Mouse (Mus musculus) CH12.LX (cell line): ENCODE data around the gene Lypd4.

Experiments
- BHLHE40 ChIP-seq: IDR thresholded peaks from 2 replicates; pipeline ENCODE4 v1.6.1; 2011; ENCODE audit warnings: mild to moderate bottlenecking, low read depth, low read length, improper control_type of control experiment
- CTCF ChIP-seq, 2 experiments: IDR thresholded peaks in 1 of 2; conservative IDR thresholded peaks in 1 of 2; 2 replicates each; pipeline ENCODE4 v1.5.1; 2011 to 2012; ENCODE audit warnings: low read depth in 2 of 2, low read length in 2 of 2, improper control_type of control experiment in 1 of 2, inconsistent platforms in 1 of 2, mild to moderate bottlenecking in 1 of 2, moderate library complexity in 1 of 2
- E2F4 ChIP-seq: IDR thresholded peaks from 2 replicates; pipeline ENCODE4 v1.6.1; 2011; ENCODE audit warnings: low read depth, low read length, improper control_type of control experiment; ENCODE audit not compliant: insufficient replicate concordance
- EP300 ChIP-seq: IDR thresholded peaks from 2 replicates; pipeline ENCODE4 v1.6.1; 2011; ENCODE audit warnings: low read length, improper control_type of control experiment
- KAT2A ChIP-seq: IDR thresholded peaks from 2 replicates; pipeline ENCODE4 v1.6.1; 2012; ENCODE audit warnings: low read length, improper control_type of control experiment, inconsistent platforms; ENCODE audit not compliant: insufficient replicate concordance
- MAX ChIP-seq: IDR thresholded peaks from 2 replicates; pipeline ENCODE4 v1.6.1; 2011; ENCODE audit warnings: low read length, improper control_type of control experiment
- MEF2A ChIP-seq: IDR thresholded peaks from 2 replicates; pipeline ENCODE4 v1.6.1; 2014; ENCODE audit warnings: low read depth, mild to moderate bottlenecking, inconsistent platforms, low read length, improper control_type of control experiment, borderline replicate concordance
- MXI1 ChIP-seq: IDR thresholded peaks from 2 replicates; pipeline ENCODE4 v1.6.1; 2011; ENCODE audit warnings: mild to moderate bottlenecking, low read depth, low read length, improper control_type of control experiment
- NELFE ChIP-seq: IDR thresholded peaks from 2 replicates; pipeline ENCODE4 v1.6.1; 2011; ENCODE audit warnings: low read depth, low read length, improper control_type of control experiment
- NRF1 ChIP-seq: IDR thresholded peaks from 2 replicates; pipeline ENCODE4 v1.6.1; 2014; ENCODE audit warnings: low read depth, mild to moderate bottlenecking, inconsistent platforms, low read length, improper control_type of control experiment, moderate library complexity
- POLR2A ChIP-seq: IDR thresholded peaks from 2 replicates; pipeline ENCODE4 v1.6.1; 2011; ENCODE audit warnings: low read depth, mild to moderate bottlenecking, improper control_type of control experiment, low read length
- RCOR1 ChIP-seq: conservative IDR thresholded peaks from 2 replicates; pipeline ENCODE4 v1.6.1; 2012; ENCODE audit warnings: low read depth, mild to moderate bottlenecking, inconsistent platforms, low read length, improper control_type of control experiment
- TBP ChIP-seq: conservative IDR thresholded peaks from 2 replicates; pipeline ENCODE4 v1.6.1; 2011; ENCODE audit warnings: low read depth, low read length, improper control_type of control experiment
- ZKSCAN1 ChIP-seq: IDR thresholded peaks from 2 replicates; pipeline ENCODE4 v1.6.1; 2012; ENCODE audit warnings: low read depth, inconsistent platforms, low read length, improper control_type of control experiment, borderline replicate concordance

- no peak for TF ChIP-seq NRF1
- TF ChIP-seq CTCF (conservative IDR thresholded peaks at IDR 0.05 in 1 of 2, IDR thresholded peaks at IDR 0.05 in 1 of 2; ENCODE audit: low read depth in 2 of 2, low read length in 2 of 2) = no peak
- TF ChIP-seq POLR2A = no peak
- TF ChIP-seq KAT2A = no peak
- no peak for TF ChIP-seq E2F4
- no peak for TF ChIP-seq ZKSCAN1
- TF ChIP-seq MXI1 = no peak
- TF ChIP-seq MAX = no peak
- TF ChIP-seq NELFE = no peak
- no peak for TF ChIP-seq EP300
- no peak for TF ChIP-seq MEF2A
- no peak for TF ChIP-seq TBP
- TF ChIP-seq BHLHE40 = no peak
- TF ChIP-seq RCOR1 = no peak
Observed at GRCm38 (mm10) chr7:24845181-24845580, 24.6 kb downstream of the Lypd4 start.
